Mouse (Mus musculus) CD8-positive naive resting alpha-beta T cell, adult 57 days (primary cell): ENCODE results near the gene Igsf21. TPM values are rescaled to one million over a fixed set of nuclear protein-coding genes. Genes with fewer than 3 reads are reported as not detected.

Source experiments
- total RNA-seq: library from RNA; stranded (reverse); gene quantifications from one replicate; pipeline ENCODE4 v1.2.4, GENCODE M21; 2023

Gene Igsf21
- total RNA-seq: not detected

DNA sequence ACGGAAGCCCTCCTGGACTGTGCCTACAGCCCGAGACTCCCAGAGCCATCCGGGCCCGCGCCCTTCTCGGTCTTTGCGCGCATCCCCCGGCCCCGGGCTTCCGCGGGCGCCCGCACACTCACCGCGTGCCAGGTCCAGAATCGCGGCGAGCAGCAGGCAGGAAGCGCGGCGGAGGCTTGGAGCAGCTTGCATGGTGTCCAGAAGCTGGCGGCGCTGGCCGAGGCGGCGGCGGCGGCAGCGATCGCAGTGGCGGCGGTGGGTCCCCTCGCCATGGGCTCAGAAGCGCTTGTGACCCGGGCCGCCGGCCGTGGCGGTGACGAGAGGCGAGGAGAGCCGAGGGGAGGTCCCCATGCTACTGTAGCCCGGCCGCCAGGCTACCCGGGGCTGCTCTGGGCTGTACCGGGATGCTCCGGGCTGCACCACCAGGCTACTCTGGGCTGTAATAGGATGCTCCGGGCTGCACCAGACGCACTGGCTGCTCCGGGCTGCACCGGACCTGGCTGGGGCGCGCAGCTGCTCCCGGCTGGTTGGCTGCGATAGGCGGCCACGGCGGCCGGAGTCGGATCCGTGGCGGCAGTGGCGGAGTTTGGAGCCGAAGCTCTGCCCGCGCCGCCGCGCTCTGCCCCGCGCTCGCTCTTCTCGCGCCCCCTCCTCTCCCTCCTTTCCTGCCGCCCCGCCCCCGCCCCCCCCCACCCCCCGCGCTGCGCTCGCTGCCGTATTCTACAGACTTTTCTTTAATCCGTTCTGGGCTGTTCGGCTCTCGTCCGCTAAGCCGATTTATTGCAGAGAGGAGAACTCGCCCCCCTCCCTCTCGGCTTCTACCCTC is at the start of gene Igsf21:
TSS of gene Igsf21 (minus strand) at position 605 of the 826 bp plus-strand sequence.

